Mouse (Mus musculus) forebrain, embryonic 12.5 days (tissue): ENCODE results near the gene Vmn1r3. TPM values are rescaled to one million over a fixed set of nuclear protein-coding genes. Genes with fewer than 3 reads are reported as not detected.
A peak's percentile ranks its signal among the peaks of the same experiment; 100 is the strongest.
"Not testable (repeated sequence)": the region's sequence is repeated elsewhere in the genome, so short reads cannot be mapped to it uniquely, and the experiment has no call there.

Source experiments
- ATAC-seq: fragments of 200-750 bp; cut with Nextera tagmentation; 2 replicates; pipeline ENCODE4 v1.8.0; 2017; ENCODE audit warnings: moderate TSS enrichment; ENCODE audit not compliant: low FRiP score
- H3K27ac ChIP-seq: fragments of 300-500 bp; sonication (generic); 2 replicates; pipeline ENCODE4 v1.5.1; 2016; ENCODE audit warnings: mild to moderate bottlenecking
- H3K27me3 ChIP-seq: fragments of 300-500 bp; sonication (generic); 2 replicates; pipeline ENCODE4 v1.6.1; 2016; ENCODE audit warnings: mild to moderate bottlenecking
- H3K36me3 ChIP-seq: fragments of 300-500 bp; sonication (generic); replicated peaks from 2 replicates; pipeline ENCODE4 v1.6.1; 2016; ENCODE audit warnings: mild to moderate bottlenecking
- H3K4me1 ChIP-seq: fragments of 300-500 bp; sonication (generic); 2 replicates; pipeline ENCODE4 v1.6.1; 2016
- H3K4me2 ChIP-seq: fragments of 300-500 bp; sonication (generic); 2 replicates; pipeline ENCODE4 v1.6.1; 2016; ENCODE audit warnings: mild to moderate bottlenecking, moderate library complexity
- H3K4me3 ChIP-seq: fragments of 300-500 bp; sonication (generic); replicated peaks from 2 replicates; pipeline ENCODE4 v1.5.1; 2016; ENCODE audit warnings: mild to moderate bottlenecking
- H3K9ac ChIP-seq: fragments of 300-500 bp; sonication (generic); 2 replicates; pipeline ENCODE4 v1.6.1; 2016; ENCODE audit warnings: mild to moderate bottlenecking
- H3K9me3 ChIP-seq: fragments of 300-500 bp; sonication (generic); 2 replicates; pipeline ENCODE4 v1.6.1; 2016
- WGBS: fragments of 180-500 bp; shearing (Covaris S2); methylation state at CpG from one replicate; pipeline ENCODE4 v1.1.7; 2016; 5-methylcytosine and 5-hydroxymethylcytosine counted together
- polyA plus RNA-seq: library from polyadenylated mRNA; unstranded; fragments of >200 nt; fragmentation: Nextera tagmentation; extraction: Ambion mirVana; gene quantifications from 2 replicates; pipeline ENCODE4 v1.2.1, GENCODE M21; 2016

The Vmn1r3 gene
- polyA plus RNA-seq, 1 experiment from 2014 or later, result not detected

DNA sequence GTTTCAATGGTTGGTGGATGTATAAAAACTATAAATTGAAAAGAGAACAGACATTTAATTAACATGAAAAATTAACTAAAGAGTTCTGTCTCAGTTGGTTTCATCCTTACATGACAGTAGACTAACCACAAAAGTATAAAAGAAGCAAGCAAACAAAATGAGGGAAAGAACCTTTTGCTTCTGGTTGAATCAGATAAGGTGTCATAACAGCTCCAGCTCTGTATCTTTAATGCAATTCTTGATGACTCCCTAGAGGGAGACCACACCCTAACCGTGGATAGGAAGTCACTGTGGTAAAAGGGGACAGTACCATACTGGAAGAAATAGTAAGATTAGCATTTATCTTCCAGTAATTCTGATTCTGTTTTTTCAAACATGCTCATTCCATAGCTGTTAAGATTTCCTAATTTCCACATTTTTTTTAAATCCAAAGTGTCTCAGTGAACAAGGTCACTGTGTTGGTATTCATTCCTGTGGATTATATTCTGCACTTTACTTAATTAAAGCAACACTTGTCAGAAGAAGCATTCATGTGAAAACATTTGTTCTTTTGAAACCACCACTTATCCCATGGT is 24.6 kb upstream of the Vmn1r3 start:
- not testable (repeated sequence) for H3K4me2 ChIP-seq, H3K27ac ChIP-seq, H3K9ac ChIP-seq, H3K4me3 ChIP-seq, ATAC-seq, H3K4me1 ChIP-seq, H3K27me3 ChIP-seq, H3K36me3 ChIP-seq, H3K9me3 ChIP-seq
- 71% methylated on average over 1 of the region's 1 CpGs for WGBS

DNA sequence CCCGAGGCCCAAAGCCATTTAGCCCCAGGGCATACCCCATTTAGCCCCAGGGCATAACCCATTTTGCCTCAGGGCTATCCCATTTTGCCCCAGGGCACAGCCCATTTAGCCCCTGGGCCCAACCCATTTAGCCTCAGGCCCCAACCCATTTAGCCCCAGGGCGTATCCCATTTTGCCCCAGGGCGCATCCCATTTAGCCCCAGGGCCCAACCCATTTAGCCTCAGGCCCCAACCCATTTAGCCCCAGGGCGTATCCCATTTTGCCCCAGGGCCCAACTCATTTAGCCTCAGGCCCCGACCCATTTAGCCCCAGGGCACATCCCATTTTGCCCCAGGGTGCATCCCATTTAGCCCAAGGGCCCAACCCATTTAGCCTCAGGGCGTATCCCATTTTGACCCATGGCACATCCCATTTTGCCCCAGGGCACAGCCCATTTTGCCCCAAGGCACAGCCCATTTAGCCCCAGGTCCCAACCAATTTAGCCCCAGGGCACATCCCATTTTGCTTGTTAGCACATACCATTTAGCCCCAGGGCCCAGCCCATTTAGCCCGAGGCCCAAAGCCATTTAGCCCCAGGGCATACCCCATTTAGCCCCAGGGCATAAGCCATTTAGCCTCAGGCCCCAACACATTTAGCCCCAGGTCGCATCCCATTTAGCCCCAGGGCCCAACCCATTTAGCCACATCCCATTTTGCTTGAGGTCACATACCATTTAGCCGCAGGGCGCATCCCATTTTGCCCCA is 8.2 kb downstream of the Vmn1r3 start:
- not testable (repeated sequence) for ATAC-seq, H3K9ac ChIP-seq, H3K27ac ChIP-seq, H3K27me3 ChIP-seq, H3K4me2 ChIP-seq, H3K36me3 ChIP-seq, H3K4me1 ChIP-seq, H3K4me3 ChIP-seq
- H3K9me3 ChIP-seq, result peaks cover 62% of the 10 kb centered on the region
- 90% methylated on average over 10 of the region's 10 CpGs for WGBS

DNA sequence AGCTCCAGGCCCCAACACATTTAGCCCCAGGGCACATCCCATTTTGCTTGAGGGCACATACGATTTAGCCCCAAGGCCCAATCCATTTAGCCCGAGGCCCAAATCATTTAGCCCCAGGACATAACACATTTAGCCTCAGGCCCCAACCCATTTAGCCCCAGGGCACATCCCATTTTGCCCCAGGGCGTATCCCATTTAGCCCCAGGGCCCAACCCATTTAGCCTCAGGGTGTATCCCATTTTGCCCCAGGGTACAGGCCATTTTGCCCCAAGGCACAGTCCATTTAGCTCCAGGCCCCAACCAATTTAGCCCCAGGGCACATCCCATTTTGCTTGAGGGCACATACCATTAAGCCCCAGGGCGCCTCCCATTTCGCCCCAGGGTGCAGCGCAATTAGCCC is 9.0 kb downstream of the Vmn1r3 start:
- 89% methylated on average over 6 of the region's 6 CpGs for WGBS
- H3K4me1 ChIP-seq, H3K36me3 ChIP-seq, H3K9ac ChIP-seq, H3K4me2 ChIP-seq, ATAC-seq, H3K27ac ChIP-seq, H3K4me3 ChIP-seq, H3K27me3 ChIP-seq: not testable (repeated sequence)
- H3K9me3 ChIP-seq, result peaks cover 59% of the 10 kb centered on the region

DNA sequence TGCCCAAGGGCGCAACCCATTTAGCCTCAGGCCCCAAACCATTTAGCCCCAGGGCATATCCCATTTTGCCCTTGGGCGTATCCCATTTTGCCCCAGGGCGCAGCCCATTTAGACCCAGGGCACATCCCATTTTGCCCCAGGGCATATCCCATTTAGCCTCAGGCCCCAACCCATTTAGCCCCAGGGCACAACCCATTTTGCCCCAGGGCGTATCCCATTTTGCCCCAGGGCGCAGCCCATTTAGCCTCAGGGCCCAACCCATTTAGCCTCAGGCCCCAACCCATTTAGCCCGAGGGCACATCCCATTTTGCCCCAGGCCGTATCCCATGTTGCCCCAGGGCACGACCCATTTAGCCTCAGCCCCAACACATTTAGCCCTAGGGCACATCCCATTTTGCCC is 9.4 kb downstream of the Vmn1r3 start:
- ATAC-seq, H3K4me1 ChIP-seq, H3K4me3 ChIP-seq, H3K27ac ChIP-seq, H3K9ac ChIP-seq, H3K4me2 ChIP-seq, H3K27me3 ChIP-seq, H3K36me3 ChIP-seq: not testable (repeated sequence)
- peaks cover 54% of the 10 kb centered on the region for H3K9me3 ChIP-seq
- WGBS, result 88% methylated on average over 8 of the region's 8 CpGs

DNA sequence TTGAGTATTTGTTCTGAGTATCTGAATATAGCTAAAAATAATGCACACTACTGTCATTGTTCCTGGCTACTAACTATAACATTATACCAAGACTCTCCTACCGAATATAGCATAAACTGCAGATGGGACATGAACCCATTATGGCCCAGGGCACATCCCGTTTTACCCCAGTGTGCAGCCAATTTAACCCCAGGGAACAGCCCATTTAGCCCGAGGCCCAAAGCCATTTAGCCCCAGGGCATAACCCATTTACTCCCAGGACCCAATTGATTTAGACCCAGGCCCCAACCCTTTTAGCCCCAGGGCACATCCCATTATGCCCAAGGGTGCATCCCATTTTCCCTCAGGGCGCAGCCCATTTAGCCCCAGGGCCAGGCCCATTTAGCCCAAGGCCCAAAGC is 10.6 kb downstream of the Vmn1r3 start:
- peaks cover 44% of the 10 kb centered on the region for H3K9me3 ChIP-seq
- H3K4me1 ChIP-seq, H3K4me2 ChIP-seq, ATAC-seq, H3K9ac ChIP-seq, H3K27ac ChIP-seq, H3K36me3 ChIP-seq, H3K4me3 ChIP-seq, H3K27me3 ChIP-seq: not testable (repeated sequence)
- WGBS, result 74% methylated on average over 4 of the region's 4 CpGs

DNA sequence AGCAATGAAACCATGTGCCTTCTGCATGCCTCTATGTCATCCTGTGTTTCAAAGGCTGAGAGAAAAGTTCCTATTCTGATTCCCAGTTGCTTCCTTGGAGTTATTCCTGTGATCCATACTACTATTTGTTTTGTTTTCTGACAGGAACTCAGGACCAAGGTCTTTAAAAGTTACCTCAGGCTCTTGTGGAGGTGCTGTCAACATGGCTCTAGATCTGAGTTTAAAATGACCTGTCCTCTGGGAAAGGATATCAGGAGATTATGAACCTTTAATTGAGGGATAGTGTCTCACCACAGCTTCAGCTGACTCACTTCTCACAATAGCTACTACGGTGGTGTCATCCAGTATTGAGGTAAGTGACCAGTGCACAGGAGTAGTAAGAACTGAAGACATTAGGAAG is 18.1 kb downstream of the Vmn1r3 start, which contains the start of gene Vmn1r2:
Gene Vmn1r2, plus strand, starts transcription at position 301 of the 400 bp plus-strand sequence.
- no CpG with 5 or more reads among the region's 1 CpGs for WGBS
- not testable (repeated sequence) for ATAC-seq, H3K4me3 ChIP-seq, H3K9ac ChIP-seq, H3K27me3 ChIP-seq, H3K27ac ChIP-seq, H3K4me2 ChIP-seq, H3K36me3 ChIP-seq, H3K4me1 ChIP-seq
- peaks cover 22% of the 10 kb centered on the region for H3K9me3 ChIP-seq

DNA sequence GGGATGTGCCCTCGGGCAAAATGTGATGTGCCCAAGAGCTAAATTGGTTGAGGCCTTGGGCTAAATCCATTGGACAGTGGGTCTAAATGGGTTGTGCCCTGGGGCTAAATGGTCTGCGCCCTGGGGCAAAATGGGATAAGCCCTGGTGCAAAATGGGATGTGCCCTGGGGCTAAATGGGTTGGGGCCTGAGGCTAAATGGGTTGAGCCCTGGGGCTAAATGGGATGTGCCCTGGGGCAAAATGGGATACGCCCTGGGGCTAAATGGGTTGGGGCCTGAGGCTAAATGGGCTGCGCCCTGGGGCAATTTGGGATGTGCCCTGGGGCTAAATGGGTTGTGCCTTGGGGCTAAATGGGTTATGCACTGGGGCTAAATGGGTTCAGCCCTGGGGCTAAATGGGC is 20.1 kb downstream of the Vmn1r3 start:
- ATAC-seq, result peak; percentile 76; the same call in 1 of the 2 replicates
- Histone ChIP-seq H3K4me2 (no peak overlapping the region), H3K27ac (no peak overlapping the region), H3K36me3 (no peaks in the 10 kb centered on the region), H3K4me3 (no peak overlapping the region), H3K4me1 (no peaks in the 10 kb centered on the region), H3K27me3 (no peaks in the 10 kb centered on the region), H3K9me3 (peaks cover 22% of the 10 kb centered on the region), H3K9ac (no peak overlapping the region)
- WGBS, result 84% methylated on average over 4 of the region's 4 CpGs

DNA sequence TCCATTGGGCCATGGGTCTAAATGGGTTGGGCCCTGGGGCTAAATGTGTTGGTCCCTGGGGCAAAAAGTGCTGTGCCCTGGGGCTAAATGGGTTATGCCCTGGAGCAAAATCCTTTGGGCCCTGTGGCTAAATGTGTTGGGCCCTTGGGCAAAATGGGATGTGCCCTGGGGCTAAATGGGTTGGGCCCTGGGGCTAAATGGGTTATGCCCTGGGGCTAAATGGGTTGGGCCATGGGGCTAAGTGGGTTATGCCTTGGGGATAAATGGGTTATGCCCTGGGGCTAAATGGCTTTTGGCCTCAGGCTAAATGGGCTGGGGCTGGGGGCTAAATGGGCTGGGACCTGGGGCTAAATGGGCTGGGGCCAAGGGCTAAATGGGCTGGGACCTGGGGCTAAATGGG is 20.7 kb downstream of the Vmn1r3 start:
- H3K36me3 ChIP-seq, H3K4me1 ChIP-seq, H3K27ac ChIP-seq, H3K4me2 ChIP-seq, H3K27me3 ChIP-seq, H3K9ac ChIP-seq, H3K4me3 ChIP-seq, ATAC-seq: not testable (repeated sequence)
- H3K9me3 ChIP-seq, result peaks cover 22% of the 10 kb centered on the region

DNA sequence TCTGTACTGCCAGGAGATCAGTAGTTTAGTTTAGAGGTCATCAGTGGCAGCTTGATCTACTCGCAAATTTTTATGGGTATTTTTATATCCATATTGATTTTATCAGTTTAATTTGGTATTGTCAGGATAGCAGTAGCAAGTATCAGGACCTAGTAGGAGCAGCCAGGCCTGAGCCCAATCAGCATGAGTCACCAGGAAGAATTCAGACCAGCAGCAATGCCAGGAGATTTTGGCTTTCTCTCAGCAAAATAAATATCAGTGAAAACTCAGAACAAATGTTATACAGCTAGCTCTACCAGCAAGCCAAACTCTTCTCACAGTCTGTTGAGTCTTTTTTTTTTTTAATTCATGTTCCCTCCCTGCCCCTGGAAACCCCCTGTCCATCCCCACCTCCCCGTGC is 31.8 kb downstream of the Vmn1r3 start:
- H3K4me1 ChIP-seq, H3K27me3 ChIP-seq, H3K36me3 ChIP-seq, H3K9ac ChIP-seq, H3K9me3 ChIP-seq, H3K4me2 ChIP-seq, H3K4me3 ChIP-seq, ATAC-seq, H3K27ac ChIP-seq: not testable (repeated sequence)
- 80% methylated on average over 2 of the region's 2 CpGs for WGBS

DNA sequence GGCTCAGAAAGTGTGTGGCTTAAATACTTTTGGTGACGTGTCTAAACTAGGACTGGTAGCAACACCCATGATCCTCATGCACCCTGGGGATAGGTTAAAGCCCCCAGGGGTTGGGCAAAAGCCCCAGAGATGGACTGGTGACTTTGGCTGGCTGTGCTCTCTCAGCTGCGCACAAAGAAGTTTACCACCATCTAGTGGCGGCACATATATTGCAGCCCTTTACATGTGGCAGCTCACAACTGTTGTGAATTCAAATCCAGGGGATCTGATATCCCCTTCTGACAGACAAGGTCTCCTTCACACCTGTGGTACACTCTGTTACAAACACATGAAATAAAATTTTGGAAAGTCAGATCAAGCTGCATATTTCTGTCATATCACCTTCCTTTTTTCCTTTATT is 37.2 kb downstream of the Vmn1r3 start:
- not testable (repeated sequence) for H3K4me2 ChIP-seq, ATAC-seq, H3K4me3 ChIP-seq, H3K36me3 ChIP-seq, H3K9ac ChIP-seq, H3K4me1 ChIP-seq, H3K27me3 ChIP-seq, H3K27ac ChIP-seq, H3K9me3 ChIP-seq
- 60% methylated on average over 1 of the region's 3 CpGs for WGBS

Other genes starting within 250 kb of the Vmn1r3 start
- not detected in 2 replicates for gene Vmn1r2, start 18.0 kb downstream of the Vmn1r3 start, polyA plus RNA-seq